Mouse (Mus musculus) forebrain, embryonic 12.5 days (tissue): Measurements from ENCODE around the gene Krt10. TPM values are rescaled to one million over a fixed set of nuclear protein-coding genes. Genes with fewer than 3 reads are reported as not detected.
A peak's percentile ranks its signal among the peaks of the same experiment; 100 is the strongest.

Source experiments
- ATAC-seq: fragments of 200-750 bp; cut with Nextera tagmentation; 2 replicates; pipeline ENCODE4 v1.8.0; 2017; ENCODE audit warnings: moderate TSS enrichment; ENCODE audit not compliant: low FRiP score
- H3K27ac ChIP-seq: fragments of 300-500 bp; sonication (generic); 2 replicates; pipeline ENCODE4 v1.5.1; 2016; ENCODE audit warnings: mild to moderate bottlenecking
- H3K27me3 ChIP-seq: fragments of 300-500 bp; sonication (generic); 2 replicates; pipeline ENCODE4 v1.6.1; 2016; ENCODE audit warnings: mild to moderate bottlenecking
- H3K36me3 ChIP-seq: fragments of 300-500 bp; sonication (generic); replicated peaks from 2 replicates; pipeline ENCODE4 v1.6.1; 2016; ENCODE audit warnings: mild to moderate bottlenecking
- H3K4me1 ChIP-seq: fragments of 300-500 bp; sonication (generic); 2 replicates; pipeline ENCODE4 v1.6.1; 2016
- H3K4me2 ChIP-seq: fragments of 300-500 bp; sonication (generic); 2 replicates; pipeline ENCODE4 v1.6.1; 2016; ENCODE audit warnings: mild to moderate bottlenecking, moderate library complexity
- H3K4me3 ChIP-seq: fragments of 300-500 bp; sonication (generic); replicated peaks from 2 replicates; pipeline ENCODE4 v1.5.1; 2016; ENCODE audit warnings: mild to moderate bottlenecking
- H3K9ac ChIP-seq: fragments of 300-500 bp; sonication (generic); 2 replicates; pipeline ENCODE4 v1.6.1; 2016; ENCODE audit warnings: mild to moderate bottlenecking
- H3K9me3 ChIP-seq: fragments of 300-500 bp; sonication (generic); 2 replicates; pipeline ENCODE4 v1.6.1; 2016
- WGBS: fragments of 180-500 bp; shearing (Covaris S2); methylation state at CpG from one replicate; pipeline ENCODE4 v1.1.7; 2016; 5-methylcytosine and 5-hydroxymethylcytosine counted together
- polyA plus RNA-seq: library from polyadenylated mRNA; unstranded; fragments of >200 nt; fragmentation: Nextera tagmentation; extraction: Ambion mirVana; gene quantifications from 2 replicates; pipeline ENCODE4 v1.2.1, GENCODE M21; 2016

The Krt10 gene
- polyA plus RNA-seq, 1 experiment from 2014 or later = 42.4 TPM

GRCm38 (mm10) chr11:99398084-99398483 is 8.9 kb upstream of the Krt10 start:
- H3K4me1 ChIP-seq = peaks cover 9% of the 10 kb centered on the region
- H3K9ac ChIP-seq = no peak overlapping the region
- no peak overlapping the region for H3K4me3 ChIP-seq
- H3K9me3 ChIP-seq = no peaks in the 10 kb centered on the region
- ATAC-seq = no peak
- WGBS = 88% methylated on average over 3 of the region's 3 CpGs
- no peak overlapping the region for H3K27ac ChIP-seq
- H3K27me3 ChIP-seq = peaks cover 3% of the 10 kb centered on the region; the same call in 1 of the 2 replicates
- H3K36me3 ChIP-seq = no peaks in the 10 kb centered on the region
- no peak overlapping the region for H3K4me2 ChIP-seq

GRCm38 (mm10) chr11:99396661-99397060 is 7.5 kb upstream of the Krt10 start:
- 63% methylated on average over 2 of the region's 2 CpGs for WGBS
- no peaks in the 10 kb centered on the region for H3K36me3 ChIP-seq
- ATAC-seq = no peak
- H3K4me1 ChIP-seq = peaks cover 9% of the 10 kb centered on the region
- H3K4me3 ChIP-seq = no peak overlapping the region
- H3K27ac ChIP-seq = no peak overlapping the region; the same call in 1 of the 2 replicates
- H3K9ac ChIP-seq = no peak overlapping the region
- peaks cover 3% of the 10 kb centered on the region; the same call in 1 of the 2 replicates for H3K27me3 ChIP-seq
- no peaks in the 10 kb centered on the region for H3K9me3 ChIP-seq
- no peak overlapping the region for H3K4me2 ChIP-seq

GRCm38 (mm10) chr11:99396034-99396433 is 6.9 kb upstream of the Krt10 start:
- Histone ChIP-seq H3K27ac (peak overlapping the region; percentile 33; the same call in 1 of the 2 replicates), H3K9me3 (no peaks in the 10 kb centered on the region), H3K4me1 (peaks cover 9% of the 10 kb centered on the region), H3K27me3 (peaks cover 3% of the 10 kb centered on the region; the same call in 1 of the 2 replicates), H3K9ac (no peak overlapping the region), H3K4me3 (no peak overlapping the region), H3K36me3 (no peaks in the 10 kb centered on the region), H3K4me2 (no peak overlapping the region)
- WGBS = 13% methylated on average over 3 of the region's 3 CpGs
- ATAC-seq = no peak

GRCm38 (mm10) chr11:99392492-99392891 is 3.3 kb upstream of the Krt10 start:
- H3K9me3 ChIP-seq = no peaks in the 10 kb centered on the region
- H3K27me3 ChIP-seq = no peaks in the 10 kb centered on the region
- H3K4me2 ChIP-seq = no peak overlapping the region
- H3K4me3 ChIP-seq = no peak overlapping the region
- H3K9ac ChIP-seq = no peak overlapping the region
- 87% methylated on average over 10 of the region's 10 CpGs for WGBS
- H3K4me1 ChIP-seq = peaks cover 9% of the 10 kb centered on the region
- H3K36me3 ChIP-seq = 0 out of 2 replicates have a peak, but pooled peaks cover 4% of the 10 kb centered on the region
- no peak overlapping the region for H3K27ac ChIP-seq
- no peak for ATAC-seq

GRCm38 (mm10) chr11:99391375-99391774 is 2.2 kb upstream of the Krt10 start:
- Histone ChIP-seq H3K4me3 (no peak overlapping the region), H3K27me3 (no peaks in the 10 kb centered on the region), H3K27ac (no peak overlapping the region), H3K4me1 (peaks cover 12% of the 10 kb centered on the region), H3K36me3 (0 out of 2 replicates have a peak, but pooled peaks cover 4% of the 10 kb centered on the region), H3K9ac (no peak overlapping the region), H3K9me3 (no peaks in the 10 kb centered on the region), H3K4me2 (no peak overlapping the region)
- ATAC-seq = no peak
- WGBS = 80% methylated on average over 6 of the region's 6 CpGs

GRCm38 (mm10) chr11:99390866-99391265 is 1.7 kb upstream of the Krt10 start:
- Histone ChIP-seq H3K27ac (no peak overlapping the region), H3K36me3 (0 out of 2 replicates have a peak, but pooled peaks cover 4% of the 10 kb centered on the region), H3K4me2 (no peak overlapping the region), H3K4me1 (peaks cover 9% of the 10 kb centered on the region), H3K9me3 (no peaks in the 10 kb centered on the region), H3K4me3 (no peak overlapping the region), H3K9ac (no peak overlapping the region), H3K27me3 (no peaks in the 10 kb centered on the region)
- ATAC-seq = no peak
- 78% methylated on average over 7 of the region's 7 CpGs for WGBS

- Histone ChIP-seq H3K9ac (no peak overlapping the region), H3K4me3 (no peak overlapping the region), H3K27ac (no peak overlapping the region), H3K4me1 (peaks cover 10% of the 10 kb centered on the region), H3K4me2 (no peak overlapping the region), H3K36me3 (0 out of 2 replicates have a peak, but pooled peaks cover 4% of the 10 kb centered on the region), H3K27me3 (peaks cover 4% of the 10 kb centered on the region; the same call in 1 of the 2 replicates), H3K9me3 (no peaks in the 10 kb centered on the region)
- ATAC-seq = no peak
- WGBS = 94% methylated on average over 18 of the region's 18 CpGs
Observed at GRCm38 (mm10) chr11:99388661-99389060, 503 bp downstream of the Krt10 start.

- Histone ChIP-seq H3K4me1 (peaks cover 10% of the 10 kb centered on the region), H3K4me3 (peak overlapping the region; percentile 64), H3K27ac (peak overlapping the region; percentile 97), H3K27me3 (peaks cover 19% of the 10 kb centered on the region), H3K36me3 (0 out of 2 replicates have a peak, but pooled peaks cover 4% of the 10 kb centered on the region), H3K9me3 (no peaks in the 10 kb centered on the region), H3K9ac (peak overlapping the region; percentile 65), H3K4me2 (peak overlapping the region; percentile 71)
- 1% methylated on average over 71 of the region's 71 CpGs for WGBS
- peak; percentile 86 for ATAC-seq
Observed at GRCm38 (mm10) chr11:99385813-99386721, 3.1 kb downstream of the Krt10 start.

- no peak for ATAC-seq
- no peak overlapping the region for H3K9ac ChIP-seq
- no peaks in the 10 kb centered on the region for H3K36me3 ChIP-seq
- H3K4me2 ChIP-seq = no peak overlapping the region
- peaks cover 22% of the 10 kb centered on the region for H3K27me3 ChIP-seq
- no peak overlapping the region for H3K4me3 ChIP-seq
- 14% methylated on average over 5 of the region's 5 CpGs for WGBS
- no peaks in the 10 kb centered on the region for H3K4me1 ChIP-seq
- H3K27ac ChIP-seq = no peak overlapping the region
- no peaks in the 10 kb centered on the region for H3K9me3 ChIP-seq
Observed at GRCm38 (mm10) chr11:99379568-99379967, 9.6 kb downstream of the Krt10 start.

- Histone ChIP-seq H3K4me1 (0 out of 2 replicates have a peak, but pooled peaks cover 3% of the 10 kb centered on the region), H3K27ac (no peak within 1 kb of the TSS), H3K27me3 (0 out of 2 replicates have a peak, but pooled peaks cover 3% of the 10 kb centered on the region), H3K4me2 (no peak within 1 kb of the TSS), H3K4me3 (no peak within 1 kb of the TSS), H3K9me3 (no peaks in the 10 kb centered on the region), H3K36me3 (no peaks in the 10 kb centered on the region), H3K9ac (no peak within 1 kb of the TSS)
- WGBS = 85% methylated on average over 13 of the region's 13 CpGs
- no peak for ATAC-seq
Observed at GRCm38 (mm10) chr11:99374803-99375202, 14.4 kb downstream of the Krt10 start, which contains the start of gene Krt28. Krt28 (minus strand) TSS chr11:99374903.

- no peak for ATAC-seq
- no peak overlapping the region for H3K9ac ChIP-seq
- WGBS = 89% methylated on average over 8 of the region's 8 CpGs
Observed at GRCm38 (mm10) chr11:99369853-99370451, 19.2 kb downstream of the Krt10 start.

GRCm38 (mm10) chr11:99369229-99369628 is 19.9 kb downstream of the Krt10 start:
- Histone ChIP-seq H3K4me1 (0 out of 2 replicates have a peak, but pooled peaks cover 3% of the 10 kb centered on the region), H3K4me2 (no peak overlapping the region), H3K27ac (no peak overlapping the region), H3K27me3 (0 out of 2 replicates have a peak, but pooled peaks cover 3% of the 10 kb centered on the region), H3K4me3 (no peak overlapping the region), H3K9me3 (no peaks in the 10 kb centered on the region), H3K9ac (no peak overlapping the region), H3K36me3 (no peaks in the 10 kb centered on the region)
- ATAC-seq = no peak
- 25% methylated on average over 3 of the region's 3 CpGs for WGBS

More at GRCm38 (mm10) chr11:99369853-99370451, 19.2 kb downstream of the Krt10 start:
- H3K4me3 ChIP-seq = no peak overlapping the region
- H3K27ac ChIP-seq = no peak overlapping the region
- H3K27me3 ChIP-seq = 0 out of 2 replicates have a peak, but pooled peaks cover 3% of the 10 kb centered on the region
- no peak overlapping the region for H3K4me2 ChIP-seq
- no peaks in the 10 kb centered on the region for H3K36me3 ChIP-seq
- H3K4me1 ChIP-seq = 0 out of 2 replicates have a peak, but pooled peaks cover 3% of the 10 kb centered on the region
- H3K9me3 ChIP-seq = no peaks in the 10 kb centered on the region
